Comparison of ENCODE assay signal across 25 mouse cellular contexts in the genomic region with DNA sequence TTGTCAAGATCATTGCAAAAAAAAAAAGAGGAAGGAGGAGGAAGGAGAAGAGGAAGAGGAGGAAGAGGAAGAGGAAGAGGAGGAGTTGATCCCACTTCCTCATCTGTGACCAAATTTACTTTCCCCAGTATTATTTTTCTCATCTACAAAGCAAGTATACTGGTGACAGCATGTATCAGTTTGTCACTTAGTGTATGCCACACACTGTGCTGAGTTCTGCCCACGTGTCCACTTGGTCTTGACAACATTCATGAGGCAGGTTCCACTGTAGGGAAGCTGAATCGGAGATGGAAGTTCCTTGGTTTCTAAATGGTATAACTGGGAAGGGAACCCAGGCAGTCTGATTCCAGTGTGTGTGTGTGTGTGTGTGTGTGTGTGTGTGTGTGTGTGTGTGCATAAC.
"Had no signal": no experiment of that assay in that cellular context is flagged by ENCODE, and none has a peak within 500 bp of the region (broad histone marks: within the 10 kb centered on the region; RNA-seq: fewer than 3 reads in every experiment).

No protein-coding gene starts in this region.

- H3K9ac ChIP-seq: heart, embryonic 13.5 days; heart, embryonic 15.5 days; hindbrain, embryonic 13.5 days; hindbrain, embryonic 15.5 days; kidney, embryonic 15.5 days; limb, embryonic 13.5 days; limb, embryonic 15.5 days; liver, embryonic 13.5 days had no signal

- ATAC-seq: forebrain, embryonic 16.5 days; hindbrain, postnatal 0 days; intestine, embryonic 16.5 days had no signal

- H3K4me2 ChIP-seq: heart, embryonic 11.5 days; heart, embryonic 13.5 days; heart, embryonic 15.5 days; hindbrain, embryonic 13.5 days; hindbrain, embryonic 15.5 days; kidney, embryonic 15.5 days; limb, embryonic 13.5 days; limb, embryonic 15.5 days; liver, embryonic 13.5 days had no signal

- H3K4me1 ChIP-seq: heart, embryonic 13.5 days; heart, embryonic 15.5 days; hindbrain, embryonic 13.5 days; hindbrain, embryonic 15.5 days; kidney, embryonic 15.5 days; limb, embryonic 13.5 days; limb, embryonic 15.5 days; liver, embryonic 13.5 days had no signal

- H3K9me3 ChIP-seq: heart, embryonic 13.5 days; heart, embryonic 15.5 days; hindbrain, embryonic 13.5 days; hindbrain, embryonic 15.5 days; kidney, embryonic 15.5 days; limb, embryonic 13.5 days; limb, embryonic 15.5 days; liver, embryonic 13.5 days had no signal

- DNase-seq: gastrocnemius, adult 2 months; gastrocnemius, postnatal 10 days; gastrocnemius, postnatal 25 days; heart, postnatal 14 days; heart, postnatal 36 days; kidney, adult 11 months; kidney, adult 2 months; kidney, adult 9 months; kidney, postnatal 14 days; kidney, postnatal 36 days; left cerebral cortex, postnatal 4 days; liver, embryonic 13.5 days had no signal

- H3K36me3 ChIP-seq: heart, embryonic 13.5 days; heart, embryonic 15.5 days; hindbrain, embryonic 13.5 days; hindbrain, embryonic 15.5 days; kidney, embryonic 15.5 days; limb, embryonic 13.5 days; limb, embryonic 15.5 days; liver, embryonic 13.5 days had no signal

- H3K4me3 ChIP-seq: gastrocnemius, adult 2 months; heart, embryonic 13.5 days; heart, embryonic 15.5 days; hindbrain, embryonic 13.5 days; hindbrain, embryonic 15.5 days; kidney, embryonic 15.5 days; left cerebral cortex, adult 2 months; limb, embryonic 13.5 days; limb, embryonic 15.5 days; liver, embryonic 13.5 days had no signal

- H3K27me3 ChIP-seq: heart, embryonic 13.5 days; heart, embryonic 15.5 days; hindbrain, embryonic 13.5 days; hindbrain, embryonic 15.5 days; kidney, embryonic 15.5 days; limb, embryonic 13.5 days; limb, embryonic 15.5 days; liver, embryonic 13.5 days had no signal

- H3K27ac ChIP-seq: gastrocnemius, adult 2 months; heart, embryonic 13.5 days; heart, embryonic 15.5 days; hindbrain, embryonic 13.5 days; hindbrain, embryonic 15.5 days; hindbrain, postnatal 0 days; kidney, embryonic 15.5 days; kidney, postnatal 0 days; left cerebral cortex, adult 2 months; limb, embryonic 13.5 days; limb, embryonic 15.5 days; liver, embryonic 13.5 days had no signal
